Mouse (Mus musculus) layer of hippocampus, postnatal 14 days (tissue): ENCODE measurements at regions not wholly inside any gene's neighbourhood (a gene's known extent, or its start where the extent isn't known, plus 50 kb on each side); places are given as distances from the start of the nearest gene placed in this dataset.

ENCODE experiments used
- DNase-seq, 2 experiments: peaks; one replicate each; pipeline ENCODE4 v3.0.0; 2021 to 2022; ENCODE audit warnings: low spot score in 2 of 2, mixed read lengths in 1 of 2

DNA sequence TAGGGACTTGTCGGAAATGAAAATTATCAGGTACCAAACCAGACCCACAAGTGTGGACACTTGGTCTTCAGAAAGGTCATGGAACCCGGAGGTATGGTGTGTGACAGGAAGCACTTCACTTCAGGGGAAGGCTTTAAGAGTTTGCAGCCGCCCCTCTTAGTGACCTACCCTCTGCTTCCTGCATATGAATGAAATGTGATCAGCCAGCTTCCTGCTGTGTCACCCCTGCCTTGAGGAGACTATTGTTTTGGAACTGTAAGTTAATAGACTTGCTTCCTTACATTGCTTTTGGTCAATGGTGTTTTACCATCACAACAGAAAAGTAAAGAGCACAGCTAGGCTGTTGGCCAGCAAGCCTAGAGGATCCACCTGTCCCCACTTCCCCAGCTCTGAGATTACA lies 515.3 kb downstream of the Pdcd6ip start:
- DNase-seq = no peak

GRCm38 (mm10) chr9:113191163-113191562 lies 516.9 kb downstream of the Pdcd6ip start:
- no peak for DNase-seq

DNA sequence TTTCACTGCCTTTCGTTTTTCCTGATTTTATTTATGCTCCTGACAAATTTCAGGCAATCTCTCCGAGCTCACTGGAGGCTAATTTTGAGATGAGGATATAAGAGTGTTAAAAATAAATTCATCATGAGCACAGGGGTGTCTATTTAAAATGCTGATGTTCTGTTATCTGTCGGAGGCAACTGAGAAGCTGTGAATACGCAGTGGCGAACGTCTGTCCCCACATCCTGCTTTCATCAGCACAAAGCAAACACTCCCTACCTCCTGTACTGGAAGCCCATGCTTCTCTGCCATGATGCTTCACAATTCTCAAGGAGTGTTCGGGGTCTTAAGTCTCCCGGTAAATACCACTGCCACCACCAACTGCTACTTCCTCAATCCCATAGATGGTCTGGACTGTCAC lies 526.9 kb downstream of the Pdcd6ip start:
- no peak for DNase-seq

DNA sequence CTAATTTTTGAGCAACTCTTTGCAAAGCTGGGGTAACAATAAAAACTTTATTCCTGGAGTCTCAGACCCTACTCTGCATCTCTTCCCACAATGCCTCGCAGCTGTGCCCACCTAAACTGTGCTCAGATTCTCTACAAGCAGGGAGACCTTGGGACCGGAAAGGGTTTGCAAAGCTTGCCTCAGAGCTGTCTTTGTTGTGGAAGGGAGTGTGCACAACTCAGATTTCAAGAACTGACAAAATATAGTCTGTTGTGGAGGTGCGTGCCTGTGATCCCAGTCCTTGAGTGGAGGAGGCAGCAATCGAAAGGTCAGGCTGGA lies 530.2 kb downstream of the Pdcd6ip start:
- DNase-seq = no peak

- DNase-seq = peak; percentile 79 to 95
Observed at GRCm38 (mm10) chr9:113177181-113177917, 530.7 kb downstream of the Pdcd6ip start.

DNA sequence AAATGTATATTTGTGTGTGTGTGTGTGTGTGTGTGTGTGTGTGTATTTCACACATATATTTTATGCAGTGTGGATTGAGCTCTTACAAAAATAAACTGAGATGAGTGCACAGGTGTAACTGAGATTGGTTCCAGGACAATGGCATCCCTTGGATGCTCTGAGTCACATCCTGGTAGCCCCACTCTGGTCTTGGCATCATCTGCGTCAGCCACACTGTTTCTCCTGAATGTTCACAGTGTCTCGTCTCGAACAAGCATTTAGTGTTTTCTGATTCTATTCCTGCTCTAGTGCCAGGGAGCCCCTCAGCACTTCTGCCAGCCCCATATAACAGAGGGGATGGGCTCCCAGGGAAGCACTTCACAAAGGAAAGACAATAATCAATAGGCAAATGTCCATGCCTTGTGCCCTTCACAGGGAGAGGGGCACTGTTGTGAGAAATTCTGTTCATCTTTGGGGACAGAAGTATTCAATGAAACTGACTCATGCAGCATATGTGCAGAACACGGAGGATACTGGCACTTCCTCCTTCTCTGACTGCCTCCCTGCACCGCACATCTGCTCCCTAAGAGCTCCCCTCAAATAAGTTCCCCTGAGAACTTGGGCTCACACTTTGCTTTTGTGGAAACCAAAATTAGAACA lies 536.2 kb downstream of the Pdcd6ip start:
- peak; percentile 52 to 64 for DNase-seq

- no peak for DNase-seq
Observed at GRCm38 (mm10) chr9:113162897-113163874, 544.9 kb downstream of the Pdcd6ip start.

GRCm38 (mm10) chr9:113160011-113160410 lies 548.0 kb downstream of the Pdcd6ip start:
- no peak for DNase-seq

GRCm38 (mm10) chr9:113158080-113158479 lies 550.0 kb downstream of the Pdcd6ip start:
- no peak for DNase-seq

- DNase-seq = peak in 1 of 2 experiments; percentile 45
Observed at GRCm38 (mm10) chr9:113157474-113158076, 550.5 kb downstream of the Pdcd6ip start.

DNA sequence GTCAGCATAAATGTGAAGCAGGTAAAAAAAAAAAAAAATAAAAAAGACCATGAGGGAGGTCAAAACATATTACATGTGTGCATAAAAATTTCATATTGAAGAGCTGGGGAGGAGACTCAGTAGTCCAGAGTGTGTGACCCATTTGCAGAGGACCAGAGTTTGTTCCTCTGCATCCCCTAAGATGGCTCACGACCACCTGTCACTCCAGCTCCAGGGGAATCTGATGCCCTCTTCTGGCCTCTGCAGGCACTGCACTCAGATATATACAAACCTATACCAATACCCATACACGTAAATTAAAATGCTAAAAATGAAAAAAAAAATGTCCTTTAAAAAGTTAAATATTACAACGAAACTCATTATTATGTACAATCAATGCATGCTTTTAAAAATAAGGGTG lies 551.4 kb downstream of the Pdcd6ip start:
- DNase-seq = no peak

DNA sequence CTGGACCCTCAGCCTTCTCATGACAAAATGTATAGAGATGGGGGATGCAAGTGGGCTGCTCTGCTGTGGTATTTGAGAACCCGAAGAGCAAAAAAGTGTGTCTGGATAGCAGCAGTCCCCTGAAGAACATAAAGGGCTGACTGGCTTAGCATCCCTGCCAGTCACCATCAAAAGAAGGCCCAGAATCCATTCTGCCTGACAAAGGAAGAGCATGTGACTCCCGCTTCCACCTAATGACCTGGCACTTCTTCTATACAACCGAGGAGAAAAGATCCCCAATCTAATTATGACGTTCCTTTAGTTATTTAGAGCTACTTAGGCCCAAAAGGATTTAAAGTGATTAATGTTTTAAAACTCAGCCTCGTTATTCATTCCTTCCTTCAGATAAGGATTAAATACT lies 559.0 kb downstream of the Pdcd6ip start:
- DNase-seq = no peak

DNA sequence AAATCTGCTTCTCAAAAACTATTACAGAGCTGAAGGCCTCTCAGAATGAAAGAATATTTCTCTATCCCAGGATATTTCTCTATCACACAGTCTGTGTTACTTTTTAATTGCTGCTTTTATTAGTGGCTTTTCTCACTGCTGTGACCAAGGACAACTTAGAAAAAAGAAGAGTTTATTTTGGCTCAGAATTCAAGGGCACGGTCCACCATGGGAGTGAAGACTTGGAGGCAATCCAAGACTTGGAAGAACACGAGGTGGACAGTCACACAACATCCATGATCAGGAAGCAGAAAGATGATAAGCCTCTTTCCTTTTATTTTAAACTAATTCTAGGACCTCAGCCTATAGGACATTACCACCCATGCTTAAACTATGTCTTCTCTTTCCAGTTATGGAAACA lies 561.5 kb downstream of the Pdcd6ip start:
- DNase-seq = no peak

DNA sequence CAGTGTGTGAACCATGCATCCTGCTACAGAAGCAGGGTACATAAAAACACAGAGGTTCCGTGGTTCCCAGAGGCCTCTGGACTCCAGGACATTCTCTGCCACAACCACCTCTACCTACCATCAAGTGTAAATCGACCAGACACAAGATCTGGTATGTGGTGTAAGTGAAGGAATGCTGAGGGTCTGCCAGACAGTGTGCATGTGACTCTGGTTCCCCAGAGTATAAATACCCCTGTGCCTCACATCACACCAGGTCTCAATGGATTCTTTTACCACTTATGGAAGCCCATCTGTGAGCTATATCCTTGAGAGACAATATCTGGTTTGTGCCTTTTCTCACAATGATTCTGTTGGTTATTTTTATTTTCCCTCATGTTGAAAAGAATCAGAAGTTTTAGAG lies 563.0 kb downstream of the Pdcd6ip start:
- DNase-seq = no peak

GRCm38 (mm10) chr9:113134611-113135010 lies 573.4 kb downstream of the Pdcd6ip start:
- DNase-seq = no peak

DNA sequence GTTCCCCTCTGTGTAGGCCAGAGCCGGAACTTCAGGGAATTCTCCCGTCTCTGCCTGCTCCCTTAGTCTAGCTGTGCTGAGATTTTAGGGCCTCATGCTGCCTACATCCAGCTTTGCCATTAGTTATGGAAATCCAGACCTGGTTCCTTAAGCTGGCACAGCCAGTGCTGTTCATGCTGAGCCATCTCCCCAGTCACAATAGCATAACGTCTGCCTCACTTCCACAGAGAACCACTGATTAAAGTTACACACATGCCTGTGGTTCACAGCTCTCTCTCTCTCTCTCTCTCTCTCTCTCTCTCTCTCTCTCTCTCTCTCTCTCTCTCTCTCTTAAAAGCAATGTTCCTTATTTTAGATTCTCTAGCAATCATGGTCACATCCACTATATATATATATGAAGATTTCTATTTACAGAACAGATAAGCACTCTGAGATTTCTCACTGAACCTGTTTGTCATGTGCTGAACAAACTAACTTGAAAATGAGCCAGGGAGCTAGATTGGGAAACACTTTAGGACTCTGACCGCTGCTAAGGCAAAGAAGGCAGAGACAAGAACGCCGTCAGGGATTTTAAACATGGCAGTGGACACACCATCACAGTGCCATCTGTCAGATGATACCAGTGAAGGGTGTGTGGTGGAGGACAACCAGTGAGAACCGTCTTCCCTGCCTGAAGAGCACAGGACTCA lies 584.9 kb downstream of the Pdcd6ip start:
- DNase-seq = no peak

DNA sequence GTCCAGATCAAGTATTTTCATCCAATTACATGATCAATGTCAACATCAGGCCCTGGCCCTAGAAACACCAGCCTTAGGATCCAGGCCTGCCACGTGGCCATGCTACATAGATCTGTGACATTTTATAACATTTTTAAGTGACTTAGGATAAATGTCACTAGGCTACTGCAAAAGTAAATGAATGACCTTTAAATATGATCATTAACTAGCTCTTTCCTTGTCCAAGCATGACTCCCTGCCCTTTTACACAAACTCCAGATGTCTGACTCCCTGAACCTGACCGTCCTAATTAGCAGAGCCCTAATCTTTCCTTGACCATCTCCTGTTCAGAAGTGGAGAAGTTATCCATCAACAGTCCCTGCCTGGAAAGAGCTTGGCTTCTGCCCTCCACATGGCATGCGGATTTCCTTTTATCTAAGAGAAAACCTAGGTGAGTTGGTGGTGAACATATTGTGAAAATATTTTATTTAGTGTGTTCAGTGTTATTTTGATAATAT lies 585.8 kb downstream of the Pdcd6ip start:
- DNase-seq = no peak

DNA sequence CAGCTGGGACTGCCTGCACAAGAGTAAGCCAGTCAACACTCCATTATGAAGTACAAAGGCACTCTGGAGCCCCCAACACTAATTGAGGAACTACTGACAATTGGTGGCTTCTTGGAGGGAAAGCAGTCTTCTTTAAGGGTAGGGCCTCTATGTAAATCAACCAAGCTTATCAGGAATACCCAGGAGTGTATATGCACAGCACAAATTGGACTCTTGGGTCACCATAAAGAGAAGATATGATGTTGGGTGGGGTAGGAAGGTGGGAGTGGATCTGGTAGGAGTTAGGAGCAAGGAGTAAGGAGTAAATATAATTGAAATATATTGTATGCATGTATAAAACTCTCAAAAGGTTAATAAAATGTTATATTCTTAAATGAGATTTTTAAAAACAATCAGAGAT lies 587.7 kb downstream of the Pdcd6ip start:
- DNase-seq = no peak

GRCm38 (mm10) chr9:113119721-113120120 lies 588.3 kb downstream of the Pdcd6ip start:
- no peak for DNase-seq

- DNase-seq = no peak
Observed at GRCm38 (mm10) chr9:113115576-113115975, 592.5 kb downstream of the Pdcd6ip start.

GRCm38 (mm10) chr9:113112753-113113152 lies 595.3 kb downstream of the Pdcd6ip start:
- no peak for DNase-seq
